ENCODE assay signal across 8 mouse cellular contexts in genomic region chr17:28007857-28008564, GRCm38 (mm10).
DNase-seq lines count a peak whose midpoint lies in the region; ATAC-seq and TF ChIP-seq lines count a peak whose summit lies in the region.

No protein-coding gene starts in this region.

- 0 out of 2 replicates have a peak overlapping the region, but pooled peaks have one; percentile 4 for H3K27ac ChIP-seq in testis, adult 2 months (ENCODE audit: control insufficient read depth, insufficient read depth, low read depth, low read length)
- peak overlapping the region; percentile 61 for H3K27ac ChIP-seq in intestine, postnatal 0 days (ENCODE audit: low read depth, low read length)
- peak overlapping the region; percentile 86 for H3K27ac ChIP-seq in stomach, embryonic 15.5 days

- intact Hi-C loops in left cerebral cortex, postnatal 25 days (cut with DNase I), result loop anchor here (2.0 to 5.0 kb wide), 2 partner anchors 23 to 34 kb away; no protein-coding TSS in a partner anchor

- no peak for ATAC-seq in intestine, postnatal 0 days
- peak; percentile 12; the same call in 1 of the 2 replicates for ATAC-seq in stomach, embryonic 15.5 days (ENCODE audit: insufficient read depth, low FRiP score, low read depth)

- peak overlapping the region; percentile 31 for H3K9ac ChIP-seq in intestine, postnatal 0 days (ENCODE audit: low read depth, low read length)
- H3K9ac ChIP-seq in stomach, embryonic 15.5 days, result peak overlapping the region; percentile 13; the same call in 1 of the 2 replicates

- no peaks in the 10 kb centered on the region for H3K36me3 ChIP-seq in testis, adult 2 months (ENCODE audit: control insufficient read depth, insufficient read depth, low read length)
- peaks cover 39% of the 10 kb centered on the region; the same call in 1 of the 2 replicates for H3K36me3 ChIP-seq in intestine, postnatal 0 days (ENCODE audit: control insufficient read depth, insufficient read depth)
- H3K36me3 ChIP-seq in stomach, embryonic 15.5 days, result no peaks in the 10 kb centered on the region

- peaks cover 3% of the 10 kb centered on the region; the same call in 1 of the 2 replicates for H3K4me1 ChIP-seq in testis, adult 2 months (ENCODE audit: control insufficient read depth, insufficient read depth, low read length)
- 0 out of 2 replicates have a peak, but pooled peaks cover 1% of the 10 kb centered on the region for H3K4me1 ChIP-seq in intestine, postnatal 0 days (replicated peaks; ENCODE audit: control insufficient read depth, insufficient read depth, low read length)
- peaks cover 51% of the 10 kb centered on the region for H3K4me1 ChIP-seq in stomach, embryonic 15.5 days

- H3K4me3 ChIP-seq in testis, adult 2 months (ENCODE audit: control insufficient read depth, low read depth, low read length), result no peak overlapping the region; the same call in 1 of the 2 replicates
- peak overlapping the region; percentile 27 for H3K4me3 ChIP-seq in intestine, postnatal 0 days (ENCODE audit: low read depth, low read length)
- peak overlapping the region; percentile 32 for H3K4me3 ChIP-seq in stomach, embryonic 15.5 days (replicated peaks)

- peak overlapping the region; percentile 57 for H3K4me2 ChIP-seq in intestine, postnatal 0 days (replicated peaks; ENCODE audit: low read depth)
- H3K4me2 ChIP-seq in stomach, embryonic 15.5 days, result peak overlapping the region; percentile 49

- no peaks in the 10 kb centered on the region for H3K9me3 ChIP-seq in intestine, postnatal 0 days (ENCODE audit: control insufficient read depth)
- H3K9me3 ChIP-seq in stomach, embryonic 15.5 days, result no peaks in the 10 kb centered on the region

- TF ChIP-seq CTCF in testis, adult 2 months (IDR thresholded peaks at IDR 0.05; ENCODE audit: control insufficient read depth, insufficient read depth, insufficient replicate concordance, low read depth, low read length), result no peak
- TF ChIP-seq CTCF in intestine, postnatal 0 days (IDR thresholded peaks at IDR 0.05; ENCODE audit: low read depth), result peak; percentile 35

- 45% methylated on average over 27 of the region's 27 CpGs for WGBS in intestine, postnatal 0 days
- 13% methylated on average over 27 of the region's 27 CpGs for WGBS in stomach, embryonic 15.5 days

- TF ChIP-seq POLR2A in testis, adult 2 months (IDR thresholded peaks at IDR 0.05; ENCODE audit: control insufficient read depth, low read depth, low read length), result no peak

- no peak for DNase-seq in testis, postnatal 14 days (ENCODE audit: low spot score)
- DNase-seq in gastrocnemius, postnatal 4 days (ENCODE audit: low spot score in 2 of 2), result peak; percentile 64 to 70
- DNase-seq in lung, postnatal 4 days, result peak; percentile 73 to 89
- no peak for DNase-seq in ovary, adult 18-20 months (ENCODE audit: low spot score)
- no peak for DNase-seq in left cerebral cortex, postnatal 25 days (ENCODE audit: low spot score in 2 of 2)

- H3K27me3 ChIP-seq in testis, adult 2 months (ENCODE audit: control insufficient read depth, insufficient read depth, low read length), result no peaks in the 10 kb centered on the region
- H3K27me3 ChIP-seq in intestine, postnatal 0 days (replicated peaks; ENCODE audit: control insufficient read depth, insufficient read depth, low read length), result no peaks in the 10 kb centered on the region
- no peaks in the 10 kb centered on the region for H3K27me3 ChIP-seq in stomach, embryonic 15.5 days (replicated peaks)

Comparison
In these comparisons a context has a peak if more than half of its experiments do, and no peak if none do; other contexts are left out.
1. H3K27ac ChIP-seq: peak in every context shown above with its lines; median percentile 86 in stomach, embryonic 15.5 days; 61 in intestine, postnatal 0 days; 4 in testis, adult 2 months.
2. DNase-seq: peak in gastrocnemius, postnatal 4 days (2 of 2) and lung, postnatal 4 days (2 of 2); none in testis, postnatal 14 days (single experiment), ovary, adult 18-20 months (single experiment) and left cerebral cortex, postnatal 25 days (0 of 2).